Mouse (Mus musculus) layer of hippocampus, postnatal 10 days (tissue): ENCODE measurements at regions not wholly inside any gene's neighbourhood (a gene's known extent, or its start where the extent isn't known, plus 50 kb on each side); places are given as distances from the start of the nearest gene placed in this dataset.

ENCODE experiments used
- DNase-seq, 2 experiments: peaks; one replicate each; pipeline ENCODE4 v3.0.0; 2021; ENCODE audit warnings: low spot score in 2 of 2

- no peak for DNase-seq
Measured at GRCm38 (mm10) chr7:82921722-82922121, 54.6 kb downstream of the Mex3b start.

GRCm38 (mm10) chr7:82923220-82924071 lies 56.3 kb downstream of the Mex3b start:
- peak; percentile 45 to 56 for DNase-seq

GRCm38 (mm10) chr7:82924092-82924491 lies 57.0 kb downstream of the Mex3b start:
- no peak for DNase-seq

DNA sequence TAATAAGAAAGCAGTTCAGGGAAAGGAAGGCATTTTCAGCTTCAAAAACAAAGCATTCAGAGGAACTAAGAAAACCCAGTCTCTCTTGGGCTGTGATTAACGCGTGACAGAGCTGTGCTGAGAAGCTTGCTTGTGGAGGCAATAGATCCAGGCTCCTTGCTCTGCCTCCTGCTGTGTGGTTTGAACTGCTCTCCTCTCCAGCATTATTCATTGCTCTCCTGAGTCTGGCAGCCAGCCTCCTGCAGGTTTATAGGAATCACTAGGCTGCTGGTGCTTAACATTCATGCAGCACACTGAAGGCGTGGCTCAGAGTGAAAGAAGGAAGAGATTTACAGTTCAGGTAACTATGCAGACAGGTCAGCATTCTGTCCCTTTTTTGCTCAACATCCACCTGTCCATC lies 71.2 kb downstream of the Mex3b start:
- no peak for DNase-seq

GRCm38 (mm10) chr7:82939536-82939935 lies 72.4 kb downstream of the Mex3b start:
- no peak for DNase-seq

DNA sequence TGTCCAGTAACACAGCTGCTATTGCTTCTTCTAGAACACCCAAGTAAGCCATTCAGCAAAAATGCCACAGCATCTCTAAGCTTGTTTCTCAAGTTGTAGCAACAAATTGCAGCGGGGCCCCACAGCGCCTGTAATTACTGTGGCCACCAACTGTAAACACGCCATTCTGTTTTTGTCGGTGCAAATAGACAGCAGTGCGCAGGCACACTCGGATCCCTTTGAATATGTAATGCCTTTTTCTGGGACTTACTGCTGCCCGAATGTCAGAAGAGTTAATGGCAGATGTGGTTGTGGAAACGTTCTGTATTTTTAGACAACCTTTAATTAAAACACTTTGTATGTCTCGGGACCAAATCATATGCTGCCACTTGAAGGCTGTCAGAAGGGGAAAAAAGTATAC lies 76.2 kb downstream of the Mex3b start:
- DNase-seq = peak in 1 of 2 experiments; percentile 9

- no peak for DNase-seq
Measured at GRCm38 (mm10) chr7:82943797-82944196, 76.7 kb downstream of the Mex3b start.

GRCm38 (mm10) chr7:82949372-82949771 lies 82.2 kb downstream of the Mex3b start:
- DNase-seq = no peak

DNA sequence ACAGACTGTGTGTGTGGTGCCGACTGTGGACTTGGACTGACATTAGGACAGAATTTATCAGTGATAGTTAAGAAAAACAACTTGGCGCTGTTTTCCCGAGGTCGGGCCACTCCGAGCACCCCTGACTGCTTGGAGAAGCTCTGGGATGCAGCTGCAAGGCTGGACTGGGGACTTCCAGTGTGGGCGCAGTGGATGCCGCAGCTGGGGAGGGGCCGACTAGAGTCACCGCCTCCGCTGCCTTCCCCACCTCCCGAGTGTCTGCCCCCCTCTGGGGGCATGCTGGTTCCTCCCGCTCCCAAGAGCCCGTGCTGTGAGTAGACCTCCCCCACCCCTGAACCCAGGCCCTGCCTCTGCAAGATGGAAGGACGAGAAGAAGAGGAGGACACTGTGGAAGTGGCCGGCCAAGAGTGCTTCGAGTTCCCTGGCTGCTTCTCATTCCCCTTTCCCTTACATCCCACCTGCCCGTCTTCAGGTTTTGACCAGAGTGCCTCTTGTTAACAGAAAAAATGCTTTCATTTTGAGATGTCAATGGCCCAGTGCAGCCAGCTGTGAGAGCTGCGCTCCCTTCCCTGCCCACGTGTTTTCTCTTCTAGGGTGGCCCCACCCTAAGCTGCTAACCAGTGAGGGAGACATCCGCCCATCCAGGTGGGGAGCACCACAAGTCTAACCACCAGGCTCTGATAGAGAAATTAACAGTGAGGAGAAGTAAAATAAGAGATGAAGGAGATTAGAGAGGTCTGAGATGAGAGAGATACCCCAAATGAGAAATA lies 90.3 kb downstream of the Mex3b start:
- DNase-seq = no peak

DNA sequence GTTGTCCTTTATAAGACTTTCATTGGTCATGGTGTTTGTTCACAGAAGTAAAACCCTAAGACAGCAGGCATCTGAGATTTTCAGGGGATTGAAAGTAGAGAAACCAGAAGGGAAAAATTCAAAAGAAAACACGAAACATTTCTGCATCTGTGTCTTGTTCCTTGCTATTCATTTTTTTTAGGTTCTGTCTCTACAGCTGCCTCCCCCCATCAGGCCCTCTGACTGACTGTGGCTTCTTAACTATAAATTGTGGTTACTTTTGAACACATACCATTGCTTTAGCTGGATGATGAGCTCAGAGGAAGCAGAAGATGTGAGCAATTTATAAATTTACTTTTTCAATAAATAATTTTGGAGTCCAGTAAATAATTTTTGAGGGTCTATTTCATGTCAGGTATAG lies 103.5 kb downstream of the Mex3b start:
- no peak for DNase-seq

GRCm38 (mm10) chr7:82971244-82971643 lies 104.1 kb downstream of the Mex3b start:
- DNase-seq = no peak

DNA sequence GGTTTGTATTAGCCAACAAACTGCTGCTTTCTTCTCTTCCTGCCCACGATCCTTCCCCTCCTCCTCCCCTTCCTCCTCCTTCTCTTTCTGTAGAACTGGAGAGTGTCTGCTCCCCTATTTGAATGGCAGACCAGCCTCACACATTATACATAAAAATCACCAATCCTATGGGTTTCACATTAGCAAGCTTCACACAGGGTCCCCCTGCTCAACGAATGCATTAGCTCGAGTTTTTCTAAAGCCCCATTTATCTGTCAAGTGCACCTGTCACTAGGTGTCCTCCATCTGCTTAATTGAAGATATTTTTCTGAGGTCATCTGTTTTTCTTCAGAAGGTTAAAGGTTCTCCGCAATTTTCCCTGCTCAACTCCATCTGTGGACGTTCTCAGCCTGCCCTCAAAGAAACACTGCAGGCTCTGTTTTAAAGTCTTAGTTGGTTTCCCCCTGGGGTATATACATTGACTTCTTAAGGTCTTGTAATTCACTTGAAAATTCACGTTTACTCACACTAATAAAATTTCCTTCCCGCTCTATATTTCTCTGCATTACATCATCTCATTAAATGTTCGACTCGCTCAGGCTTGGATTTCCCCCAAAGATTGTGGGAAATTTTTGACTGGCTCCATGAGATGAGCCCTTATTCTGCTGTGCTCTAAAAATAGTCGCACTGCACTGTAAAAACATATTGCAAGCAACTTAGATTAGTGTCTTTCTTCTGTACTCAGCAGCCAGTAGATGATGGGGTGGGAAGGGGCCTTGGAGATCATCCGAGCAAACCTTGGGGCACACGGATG lies 105.3 kb downstream of the Mex3b start:
- DNase-seq = no peak

- no peak for DNase-seq
Measured at GRCm38 (mm10) chr7:82990708-82991107, 123.6 kb downstream of the Mex3b start.

- DNase-seq = no peak
Measured at GRCm38 (mm10) chr7:82993136-82993535, 126.0 kb downstream of the Mex3b start.

DNA sequence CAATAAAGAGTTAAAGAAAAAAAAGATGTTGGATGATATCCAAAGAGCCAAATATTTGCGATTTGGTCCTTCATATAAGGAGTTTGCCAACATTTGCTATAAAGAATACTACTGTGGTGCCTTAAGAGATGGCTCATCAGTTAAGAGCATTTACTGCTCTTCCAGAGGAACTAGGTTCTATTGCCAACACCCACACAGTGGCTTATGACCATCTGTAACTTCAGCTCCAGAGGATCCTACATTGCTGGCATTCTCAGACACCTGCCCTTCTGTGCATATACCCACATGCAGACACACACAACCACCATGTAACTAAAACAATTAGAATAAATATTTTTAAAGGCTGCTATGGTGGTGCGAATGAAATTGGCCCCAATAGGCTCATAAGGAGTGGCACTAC lies 131.7 kb downstream of the Mex3b start:
- no peak for DNase-seq

GRCm38 (mm10) chr7:83007540-83007939 lies 140.4 kb downstream of the Mex3b start:
- no peak for DNase-seq

DNA sequence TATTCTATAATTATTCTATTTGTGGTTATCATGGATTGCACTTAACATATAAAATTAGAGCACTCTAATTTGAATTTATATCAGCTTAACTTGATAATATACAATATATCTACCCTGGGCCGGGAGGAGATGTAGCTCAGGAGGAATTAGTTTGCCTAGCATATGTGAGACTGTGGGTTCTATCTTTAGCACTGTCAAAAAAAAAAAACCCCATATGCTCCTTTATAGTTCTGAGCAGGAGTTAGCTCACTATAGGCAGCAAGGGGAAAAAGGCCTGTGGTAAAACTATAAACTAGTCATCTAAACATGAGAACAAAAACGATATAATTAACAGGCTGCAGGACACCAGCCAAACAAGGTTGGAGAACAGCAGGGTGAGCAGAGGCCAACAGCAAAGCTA lies 145.0 kb downstream of the Mex3b start:
- DNase-seq = no peak

DNA sequence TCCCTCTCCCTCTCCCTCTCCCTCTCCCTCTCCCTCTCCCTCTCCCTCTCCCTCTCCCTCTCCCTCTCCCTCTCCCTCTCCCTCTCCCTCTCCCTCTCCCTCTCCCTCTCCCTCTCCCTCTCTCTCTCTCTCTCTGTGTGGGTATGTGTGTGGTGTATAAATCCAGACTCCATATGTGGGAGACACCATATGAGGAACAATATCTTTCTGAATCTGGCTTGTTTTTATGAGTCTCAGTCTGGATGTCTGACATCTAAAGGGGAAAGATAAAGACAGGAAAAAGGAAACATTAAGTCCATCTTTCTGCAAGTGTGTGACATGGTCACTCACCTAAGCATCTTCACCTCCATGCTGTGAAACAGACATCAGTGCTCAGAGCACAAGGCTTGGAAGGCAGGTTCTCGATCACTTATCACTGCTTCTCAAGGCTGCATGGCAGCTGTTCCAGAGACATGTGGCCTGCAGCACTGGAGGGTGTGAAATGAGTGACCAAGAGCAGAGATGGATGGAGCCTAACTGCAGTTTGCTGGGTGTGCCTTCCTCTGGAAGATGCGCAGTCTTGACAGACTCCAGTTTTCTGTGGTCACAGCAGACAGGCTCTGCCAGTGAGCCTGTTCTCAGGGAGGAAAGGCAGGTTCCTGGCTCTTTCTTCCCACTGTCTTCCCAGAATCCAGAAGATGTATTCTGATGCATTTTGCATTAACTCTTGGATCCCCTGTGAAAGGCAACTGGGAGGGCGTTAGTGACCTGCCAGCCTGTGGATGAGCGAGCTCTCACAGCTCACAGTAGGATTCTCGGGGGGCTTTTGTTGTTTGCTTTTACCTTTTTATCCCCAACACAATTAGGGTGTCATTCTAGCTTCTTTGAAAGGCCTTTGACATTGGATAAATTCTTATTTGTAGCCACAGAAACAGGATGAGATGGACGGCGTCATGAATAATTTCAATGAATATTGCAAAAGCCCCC lies 147.9 kb downstream of the Mex3b start:
- DNase-seq = no peak

DNA sequence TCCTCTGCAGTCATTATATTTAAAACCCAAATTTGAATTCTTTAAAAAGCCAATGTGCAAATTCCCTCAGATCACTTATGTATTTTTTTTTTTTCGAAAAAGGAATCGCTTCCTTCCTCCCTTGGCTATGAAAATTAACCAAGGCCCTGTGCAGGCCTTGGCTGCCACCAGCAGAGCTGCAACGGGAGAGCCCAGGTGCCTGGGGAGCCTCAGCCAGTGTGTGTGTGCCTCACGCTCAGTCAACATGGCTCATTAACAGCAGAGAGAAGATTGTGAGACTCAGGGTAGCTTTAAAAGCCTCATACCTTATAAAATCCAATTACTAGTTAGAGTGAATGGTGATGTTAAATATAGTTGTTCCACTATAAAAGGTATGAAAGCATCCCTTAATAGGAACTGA lies 148.6 kb downstream of the Mex3b start:
- DNase-seq = no peak

DNA sequence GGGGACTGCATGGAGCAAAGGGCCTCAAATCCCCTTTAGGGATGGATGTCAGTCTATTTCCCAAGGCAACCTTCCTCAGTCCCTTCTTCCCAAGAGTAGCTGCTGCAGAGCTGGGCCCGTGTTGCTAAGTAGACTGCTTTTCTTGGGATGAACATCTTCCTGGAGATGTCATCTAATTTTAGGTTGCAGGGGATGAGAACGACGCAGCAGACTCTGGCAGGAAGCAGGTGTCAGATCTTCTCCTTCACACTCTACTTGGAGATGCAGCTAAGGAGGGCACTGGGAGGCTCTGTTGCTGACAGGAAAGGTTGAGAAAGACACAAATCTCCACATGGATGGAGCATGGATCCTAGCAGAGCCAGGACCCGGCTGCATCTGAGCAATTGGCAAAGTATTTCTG lies 149.4 kb downstream of the Mex3b start:
- no peak for DNase-seq

DNA sequence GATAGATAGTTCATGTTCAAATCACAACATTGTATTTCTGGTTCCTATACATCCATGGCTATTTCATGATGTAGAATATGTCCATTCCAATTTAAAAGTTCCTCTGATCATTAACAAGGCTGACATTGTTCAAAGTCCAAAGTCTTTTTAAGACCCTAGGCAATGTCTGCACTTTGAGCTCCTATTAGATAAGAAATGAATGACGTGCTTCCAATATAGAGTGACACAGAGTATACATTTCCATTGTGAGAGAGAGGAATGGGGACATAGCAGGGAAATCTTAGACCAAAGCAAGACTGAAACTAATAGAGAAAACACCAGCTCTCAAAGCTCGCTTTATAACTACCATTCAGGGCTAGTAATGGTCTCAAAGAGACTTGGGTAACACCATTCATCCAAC lies 153.5 kb downstream of the Mex3b start:
- DNase-seq = no peak
